Mouse (Mus musculus) yolk sac, embryonic 10.5 days (tissue): Measurements from ENCODE around the gene Dpp9.

Experiments used
- DNase-seq: peaks from one replicate; pipeline ENCODE4 v3.0.0-alpha.2; 2017; ENCODE audit warnings: low spot score

Dpp9 gene

GRCm38 (mm10) chr17:56139858-56140595 is 78.7 kb downstream of the Dpp9 start, which contains the start of gene Sema6b:
Sema6b (minus strand) TSS chr17:56140343.
- peak; percentile 53 for DNase-seq

GRCm38 (mm10) chr17:56139355-56139754 is 79.3 kb downstream of the Dpp9 start:
- no peak for DNase-seq

- no peak for DNase-seq
Measured at GRCm38 (mm10) chr17:56137839-56138613, 80.7 kb downstream of the Dpp9 start.
